Mouse (Mus musculus) retina, adult 2 months (tissue): ENCODE measurements around the gene Unc13d.
"Not testable (repeated sequence)": the region's sequence is repeated elsewhere in the genome, so short reads cannot be mapped to it uniquely, and the experiment has no call there.

Experiments used
- DNase-seq: peaks from one replicate; pipeline ENCODE4 v3.0.0-alpha.2; 2012; ENCODE audit warnings: low read depth, low spot score

The Unc13d gene

GRCm38 (mm10) chr11:116100385-116100784, 22.6 kb upstream of the Unc13d start:
- no peak for DNase-seq

- DNase-seq: no peak
These were observed 21.7 kb upstream of the Unc13d start for GRCm38 (mm10) chr11:116099462-116099861.

- no peak for DNase-seq
These were observed 21.1 kb upstream of the Unc13d start for GRCm38 (mm10) chr11:116098711-116099460.

- DNase-seq: no peak
These were observed 18.7 kb upstream of the Unc13d start for GRCm38 (mm10) chr11:116096213-116097108.

- DNase-seq: no peak
These were observed 17.8 kb upstream of the Unc13d start for GRCm38 (mm10) chr11:116095573-116095972.

- DNase-seq: no peak
These were observed 16.2 kb upstream of the Unc13d start for GRCm38 (mm10) chr11:116093771-116094565.

- DNase-seq: not testable (repeated sequence)
These were observed 15.2 kb upstream of the Unc13d start for GRCm38 (mm10) chr11:116092959-116093358.

- DNase-seq: no peak
These were observed 13.8 kb upstream of the Unc13d start for GRCm38 (mm10) chr11:116091591-116091990.

- DNase-seq: no peak
These were observed 11.8 kb upstream of the Unc13d start for GRCm38 (mm10) chr11:116089545-116089944.

GRCm38 (mm10) chr11:116088741-116089394, 11.1 kb upstream of the Unc13d start:
- no peak for DNase-seq

- no peak for DNase-seq
These were observed 10.4 kb upstream of the Unc13d start for GRCm38 (mm10) chr11:116088188-116088587.

- DNase-seq: peak; percentile 62
These were observed 9.7 kb upstream of the Unc13d start for GRCm38 (mm10) chr11:116087194-116088130.

- peak; percentile 96 for DNase-seq
These were observed 8.8 kb upstream of the Unc13d start, which contains the start of gene Wbp2 for GRCm38 (mm10) chr11:116086258-116087193. TSS of gene Wbp2 (minus strand) at chr11:116086995.

GRCm38 (mm10) chr11:116084166-116084565, 6.4 kb upstream of the Unc13d start:
- DNase-seq: no peak

- DNase-seq: no peak
These were observed 5.4 kb upstream of the Unc13d start for GRCm38 (mm10) chr11:116083096-116083672.

GRCm38 (mm10) chr11:116081081-116081480, 3.3 kb upstream of the Unc13d start:
- peak; percentile 11 for DNase-seq

- no peak for DNase-seq
These were observed 1.8 kb upstream of the Unc13d start for GRCm38 (mm10) chr11:116079511-116079910.

GRCm38 (mm10) chr11:116078676-116079320, 1.0 kb upstream of the Unc13d start:
- DNase-seq: no peak
